Mouse (Mus musculus): Measurements from ENCODE around the gene Bard1. TPM values are rescaled to one million over a fixed set of nuclear protein-coding genes. Genes with fewer than 3 reads are reported as not detected.

Gene Bard1
- 1.5 and 1.9 TPM in 2 replicates for polyA plus RNA-seq (2016; fragmentation: Nextera tagmentation; extraction: Ambion mirVana)

DNA sequence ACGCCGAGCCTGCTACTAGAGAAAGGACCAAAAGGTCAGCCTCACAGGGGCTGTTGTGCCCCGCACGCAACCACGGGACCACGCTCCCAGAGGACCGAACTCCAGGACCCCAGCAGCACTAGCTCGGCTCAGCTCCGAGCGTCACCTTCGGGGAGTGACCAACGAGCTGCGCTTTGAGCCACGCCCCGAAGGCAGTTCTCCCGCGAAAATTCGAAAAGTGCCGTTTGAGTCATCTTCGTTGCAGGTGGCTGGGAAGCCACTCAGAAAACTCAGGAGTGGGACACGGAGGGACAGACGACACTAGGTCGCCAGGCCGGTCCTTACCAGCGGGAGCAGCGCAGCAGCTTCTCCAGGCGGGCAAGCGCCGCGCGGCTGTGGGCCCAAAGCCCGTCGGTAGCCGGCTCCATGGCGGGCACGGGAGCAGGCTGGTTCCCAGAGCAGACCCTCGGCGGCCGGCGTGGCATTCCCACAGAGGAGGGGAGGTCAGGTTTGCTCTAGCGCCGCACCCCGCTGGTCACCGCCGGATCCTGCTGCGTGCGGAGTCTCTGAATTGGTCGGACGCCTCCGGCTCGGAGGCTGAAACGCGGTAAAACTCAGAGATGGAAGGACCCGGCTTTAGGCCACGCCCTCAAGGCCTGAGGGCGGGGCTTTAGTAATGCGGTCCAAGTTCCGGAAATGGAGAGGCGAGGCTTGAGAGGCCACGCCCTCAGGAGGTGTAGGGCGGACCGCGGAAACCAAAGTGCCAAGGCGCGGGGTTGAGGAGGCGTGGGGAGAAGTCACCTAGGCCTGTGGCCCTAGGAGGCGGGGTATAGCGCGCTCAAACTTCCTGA is at the start of gene Bard1:
TSS of gene Bard1 (minus strand) at position 803 of the 830 bp plus-strand sequence.
- no peaks in the 10 kb centered on the region for H3K27me3 ChIP-seq
- peak; percentile 95 for ATAC-seq (ENCODE audit: low FRiP score)
- peaks cover 4% of the 10 kb centered on the region; the same call in 1 of the 2 replicates for H3K4me1 ChIP-seq
- peak within 1 kb of the TSS; percentile 57 for H3K27ac ChIP-seq
- peak within 1 kb of the TSS; percentile 81 for H3K4me3 ChIP-seq
- H3K4me2 ChIP-seq (replicated peaks) = peak within 1 kb of the TSS; percentile 76
- H3K9ac ChIP-seq = peak within 1 kb of the TSS; percentile 64
- H3K36me3 ChIP-seq = no peaks in the 10 kb centered on the region
- no peaks in the 10 kb centered on the region for H3K9me3 ChIP-seq (replicated peaks)
- WGBS = under 1% methylated on average over 69 of the region's 69 CpGs

DNA sequence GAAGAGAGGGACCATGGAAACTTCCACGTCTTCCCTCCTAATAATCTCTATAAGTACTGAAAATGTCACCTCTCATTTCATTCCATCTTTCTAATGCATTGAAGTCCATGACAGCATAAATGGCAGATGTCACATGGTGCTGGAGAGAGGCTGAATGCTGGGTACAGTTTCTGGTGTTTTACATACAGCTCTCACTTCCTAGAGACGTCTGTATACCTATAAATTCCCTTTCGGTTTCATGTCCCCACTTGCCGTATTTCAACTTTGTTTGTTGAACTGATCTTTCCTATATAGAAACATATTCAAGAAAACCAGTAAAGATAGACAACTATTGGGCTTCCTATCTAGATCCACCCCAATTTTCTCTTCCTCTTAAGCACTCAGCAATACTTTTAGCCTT is 24.2 kb upstream of the Bard1 start:
- Histone ChIP-seq H3K9me3 (replicated peaks) (no peaks in the 10 kb centered on the region), H3K27me3 (no peaks in the 10 kb centered on the region), H3K4me3 (no peak overlapping the region), H3K4me1 (no peaks in the 10 kb centered on the region), H3K9ac (no peak overlapping the region), H3K36me3 (no peaks in the 10 kb centered on the region), H3K4me2 (replicated peaks) (no peak overlapping the region), H3K27ac (no peak overlapping the region)
- no peak for ATAC-seq (ENCODE audit: low FRiP score)
- 90% methylated on average over 4 of the region's 4 CpGs for WGBS

DNA sequence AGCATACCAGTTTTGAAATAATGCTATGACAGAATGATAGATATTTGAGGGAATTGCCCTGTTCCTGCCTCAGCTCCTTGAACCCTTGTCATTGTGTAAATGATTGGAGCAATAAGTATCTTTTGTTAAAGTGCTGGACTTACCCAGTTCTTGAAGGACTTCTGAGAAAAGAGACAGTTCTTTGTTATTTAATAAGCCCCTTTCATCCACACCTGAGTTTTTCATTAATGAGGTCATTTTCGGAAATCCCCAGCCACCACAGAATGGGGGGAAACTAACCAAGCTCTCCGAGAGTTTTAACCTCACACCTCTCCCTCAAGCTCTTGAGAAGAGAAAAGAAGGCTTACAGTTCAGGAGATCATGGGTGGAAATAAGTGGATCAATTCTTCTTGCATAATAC is 15.6 kb upstream of the Bard1 start:
- H3K9ac ChIP-seq = no peak overlapping the region
- H3K4me3 ChIP-seq = no peak overlapping the region
- no peaks in the 10 kb centered on the region for H3K36me3 ChIP-seq
- no peaks in the 10 kb centered on the region for H3K27me3 ChIP-seq
- H3K27ac ChIP-seq = no peak overlapping the region
- ATAC-seq (ENCODE audit: low FRiP score) = no peak
- H3K4me1 ChIP-seq = no peaks in the 10 kb centered on the region
- no peak overlapping the region for H3K4me2 ChIP-seq (replicated peaks)
- WGBS = 59% methylated on average over 2 of the region's 2 CpGs
- no peaks in the 10 kb centered on the region for H3K9me3 ChIP-seq (replicated peaks)

DNA sequence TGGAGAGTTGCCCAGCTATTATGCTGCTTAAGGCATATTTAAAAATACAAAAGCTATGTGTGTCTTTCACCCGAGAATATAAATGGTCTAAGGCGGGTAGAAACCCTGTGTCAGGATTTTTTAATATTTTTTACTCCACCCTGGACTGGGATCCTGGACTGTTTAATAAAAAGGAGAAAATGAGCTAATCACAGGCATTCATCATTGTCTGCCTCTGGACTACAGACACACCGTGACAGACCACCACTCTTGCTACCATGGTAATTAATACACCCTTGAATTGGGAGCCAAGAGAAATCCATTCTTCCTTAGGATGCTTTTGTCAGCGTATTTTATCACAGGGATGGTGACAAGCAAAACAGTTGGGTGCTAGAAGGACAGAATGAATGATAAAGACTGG is 14.3 kb upstream of the Bard1 start:
- Histone ChIP-seq H3K36me3 (no peaks in the 10 kb centered on the region), H3K4me2 (replicated peaks) (no peak overlapping the region), H3K9me3 (replicated peaks) (no peaks in the 10 kb centered on the region), H3K9ac (no peak overlapping the region), H3K4me1 (no peaks in the 10 kb centered on the region), H3K4me3 (no peak overlapping the region), H3K27me3 (no peaks in the 10 kb centered on the region), H3K27ac (no peak overlapping the region)
- ATAC-seq (ENCODE audit: low FRiP score) = peak; percentile 78; the same call in 1 of the 2 replicates
- WGBS = 46% methylated on average over 4 of the region's 4 CpGs

DNA sequence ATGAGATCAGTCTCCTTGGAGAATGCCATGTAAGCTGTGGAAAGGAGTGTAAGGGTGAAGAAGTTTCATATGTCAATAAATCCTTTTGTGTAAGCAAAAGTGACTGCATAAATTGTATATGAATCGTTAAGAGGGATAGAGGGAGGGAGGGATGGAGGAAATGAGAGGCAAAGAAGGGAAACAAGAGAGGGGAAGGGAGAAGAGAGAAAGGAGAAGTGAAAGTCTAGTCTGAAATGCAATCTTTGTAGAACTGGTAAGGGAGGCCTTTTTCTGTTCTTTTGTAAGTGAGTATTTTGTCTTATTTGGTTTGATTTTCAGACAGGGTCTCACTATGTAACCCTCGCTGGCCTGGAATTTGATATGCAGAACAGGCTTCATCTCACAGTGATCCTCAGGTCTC is 12.8 kb upstream of the Bard1 start:
- no peak overlapping the region for H3K9ac ChIP-seq
- H3K36me3 ChIP-seq = no peaks in the 10 kb centered on the region
- H3K27ac ChIP-seq = no peak overlapping the region
- H3K4me2 ChIP-seq (replicated peaks) = no peak overlapping the region
- no peak overlapping the region for H3K4me3 ChIP-seq
- no peaks in the 10 kb centered on the region for H3K27me3 ChIP-seq
- 77% methylated on average over 2 of the region's 2 CpGs for whole genome bisulfite sequencing
- no peaks in the 10 kb centered on the region for H3K9me3 ChIP-seq (replicated peaks)
- ATAC-seq (ENCODE audit: low FRiP score) = no peak
- H3K4me1 ChIP-seq = no peaks in the 10 kb centered on the region

DNA sequence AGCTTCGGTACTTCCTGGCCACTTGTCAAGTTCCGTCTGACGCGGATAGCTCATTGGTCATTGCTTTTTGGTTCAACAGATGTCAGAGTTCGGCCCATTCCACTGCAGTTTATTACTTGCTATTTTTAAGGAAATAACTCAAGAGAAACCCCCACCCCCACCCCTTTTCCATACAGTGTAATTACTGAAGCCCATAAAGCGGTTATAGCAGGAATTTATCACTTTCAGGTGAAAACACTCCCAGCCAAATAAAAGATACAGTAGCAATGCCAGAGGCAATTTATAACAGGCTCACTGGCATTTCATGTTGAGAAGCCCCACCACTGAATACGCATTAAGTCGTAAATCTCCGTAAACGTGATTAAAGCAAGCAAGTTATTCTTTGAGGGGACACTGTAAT is 6.9 kb upstream of the Bard1 start:
- Histone ChIP-seq H3K4me1 (no peaks in the 10 kb centered on the region), H3K36me3 (no peaks in the 10 kb centered on the region), H3K9ac (no peak overlapping the region), H3K4me3 (no peak overlapping the region), H3K27me3 (no peaks in the 10 kb centered on the region), H3K27ac (no peak overlapping the region), H3K4me2 (replicated peaks) (no peak overlapping the region), H3K9me3 (replicated peaks) (no peaks in the 10 kb centered on the region)
- no peak for ATAC-seq (ENCODE audit: low FRiP score)
- 80% methylated on average over 10 of the region's 10 CpGs for WGBS

DNA sequence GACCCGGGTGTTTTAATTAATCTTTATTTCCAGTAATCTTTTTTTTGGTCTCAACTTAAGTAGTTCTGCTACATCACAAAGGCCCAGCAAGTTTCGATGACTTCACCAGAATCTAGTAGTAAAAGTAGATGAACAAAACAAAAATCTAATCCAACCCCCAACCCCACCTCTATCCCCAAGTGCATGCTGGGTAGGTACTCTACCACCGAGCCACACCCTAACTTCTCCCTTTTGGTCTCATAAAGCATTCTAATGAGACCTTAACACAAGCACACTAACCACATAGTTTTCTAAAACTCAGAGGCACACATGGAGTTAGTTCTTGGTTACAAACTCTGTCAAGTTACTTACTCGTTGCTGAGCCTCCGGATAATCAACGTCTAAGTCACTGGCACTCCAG is 3.2 kb upstream of the Bard1 start:
- H3K9ac ChIP-seq = no peak overlapping the region

DNA sequence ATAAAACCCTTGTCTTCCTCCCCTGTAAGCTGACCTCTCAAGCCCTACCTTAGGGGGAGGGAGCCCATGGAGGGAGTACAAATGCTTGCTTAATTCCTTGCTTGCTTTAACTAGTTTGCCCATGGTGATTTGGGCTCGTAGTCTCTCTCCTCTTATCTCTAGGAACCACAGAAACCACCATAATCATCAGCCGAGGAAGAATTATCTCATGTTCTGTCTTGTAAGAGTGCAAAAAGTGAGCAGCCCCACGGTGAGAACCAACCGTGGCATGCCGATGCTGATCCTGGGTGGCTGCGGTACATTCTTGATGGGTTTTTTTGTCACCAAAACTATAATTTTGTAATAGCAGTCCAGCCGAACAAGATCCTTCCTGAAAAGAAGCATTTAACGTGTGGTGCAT is 2.8 kb upstream of the Bard1 start:
- ATAC-seq (ENCODE audit: low FRiP score) = no peak
- H3K9ac ChIP-seq = no peak overlapping the region
- H3K4me2 ChIP-seq (replicated peaks) = no peak overlapping the region
- H3K36me3 ChIP-seq = no peaks in the 10 kb centered on the region
- WGBS = 92% methylated on average over 8 of the region's 8 CpGs
- no peaks in the 10 kb centered on the region for H3K4me1 ChIP-seq
- H3K27ac ChIP-seq = no peak overlapping the region
- no peaks in the 10 kb centered on the region for H3K27me3 ChIP-seq
- no peak overlapping the region for H3K4me3 ChIP-seq
- H3K9me3 ChIP-seq (replicated peaks) = no peaks in the 10 kb centered on the region

More for the DNA sequence above, 3.2 kb upstream of the Bard1 start:
- no peak for ATAC-seq (ENCODE audit: low FRiP score)
- H3K27ac ChIP-seq = no peak overlapping the region
- H3K4me2 ChIP-seq (replicated peaks) = no peak overlapping the region
- no peaks in the 10 kb centered on the region for H3K4me1 ChIP-seq
- no peaks in the 10 kb centered on the region for H3K9me3 ChIP-seq (replicated peaks)
- 97% methylated on average over 6 of the region's 6 CpGs for WGBS
- H3K27me3 ChIP-seq = no peaks in the 10 kb centered on the region
- no peaks in the 10 kb centered on the region for H3K36me3 ChIP-seq
- no peak overlapping the region for H3K4me3 ChIP-seq

DNA sequence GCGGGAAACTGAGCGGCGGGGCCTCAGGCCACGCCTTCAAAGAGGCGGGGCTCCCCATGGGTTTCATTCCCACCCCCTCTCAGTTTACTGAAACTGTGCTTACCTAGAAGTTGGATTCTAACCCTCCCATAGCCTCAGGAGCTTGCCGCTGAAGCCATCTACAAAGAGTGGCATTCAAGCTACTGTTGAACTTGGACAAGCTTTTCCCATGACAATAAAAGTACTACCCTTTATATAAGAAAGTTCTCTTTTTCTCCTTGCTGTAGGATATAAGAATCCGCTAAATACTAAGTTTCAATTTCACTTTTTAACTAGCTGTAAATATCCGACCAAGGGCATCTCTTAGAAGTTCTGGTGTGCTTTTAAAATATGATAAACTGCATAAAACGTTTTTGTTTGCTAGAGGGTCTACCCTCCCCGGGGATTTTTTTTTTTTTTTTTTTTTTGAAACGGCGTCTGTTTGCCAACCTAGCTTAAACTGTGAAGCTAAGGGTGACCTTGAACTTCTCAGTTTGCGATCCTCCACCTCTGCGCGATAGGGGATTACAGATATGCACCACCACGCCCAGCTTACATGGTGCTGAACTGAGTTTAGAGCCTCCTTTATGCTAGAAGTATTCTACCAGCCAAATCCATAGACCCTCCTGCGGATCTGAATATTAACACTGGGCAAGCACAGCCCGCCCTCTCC is 373 bp upstream of the Bard1 start:
- Histone ChIP-seq H3K36me3 (no peaks in the 10 kb centered on the region), H3K27me3 (no peaks in the 10 kb centered on the region), H3K27ac (no peak overlapping the region), H3K9ac (peak overlapping the region; percentile 64; the same call in 1 of the 2 replicates), H3K4me3 (peak overlapping the region; percentile 81), H3K4me1 (peaks cover 4% of the 10 kb centered on the region; the same call in 1 of the 2 replicates), H3K4me2 (replicated peaks) (peak overlapping the region; percentile 76), H3K9me3 (replicated peaks) (no peaks in the 10 kb centered on the region)
- 31% methylated on average over 18 of the region's 18 CpGs for WGBS
- ATAC-seq (ENCODE audit: low FRiP score) = no peak

DNA sequence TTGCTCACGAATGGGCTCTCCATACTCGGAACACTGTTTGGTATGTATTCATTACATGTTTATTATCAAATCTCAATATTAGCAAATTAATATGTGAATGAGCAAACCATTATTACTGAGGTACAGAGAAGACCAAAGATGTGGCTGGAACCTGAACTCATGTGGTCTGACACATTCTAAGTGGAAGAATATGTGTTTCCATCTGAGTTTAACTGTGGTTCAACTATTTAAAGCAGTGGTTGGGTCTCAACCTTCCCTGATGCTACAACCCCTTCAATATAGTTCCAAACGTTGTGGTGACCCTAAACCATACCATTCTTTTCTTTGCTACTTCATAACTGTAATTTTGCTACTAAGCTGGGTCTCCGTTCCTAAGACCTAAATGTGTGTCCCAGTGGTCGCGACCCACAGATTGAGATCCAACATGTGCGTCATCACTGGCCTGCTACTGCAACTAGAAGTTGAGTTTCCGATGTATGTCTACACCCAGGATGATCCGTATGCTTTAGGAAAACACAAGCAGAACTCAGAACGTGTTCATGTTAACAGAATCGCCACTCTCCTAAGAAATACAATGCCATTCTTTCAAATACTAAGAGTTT is 1.5 kb downstream of the Bard1 start:
- H3K27ac ChIP-seq = no peak overlapping the region
- H3K4me1 ChIP-seq = peaks cover 4% of the 10 kb centered on the region; the same call in 1 of the 2 replicates
- peak overlapping the region; percentile 3; the same call in 1 of the 2 replicates for H3K4me3 ChIP-seq
- no peaks in the 10 kb centered on the region for H3K9me3 ChIP-seq (replicated peaks)
- no peaks in the 10 kb centered on the region for H3K36me3 ChIP-seq
- H3K4me2 ChIP-seq (replicated peaks) = peak overlapping the region; percentile 38
- no peak for ATAC-seq (ENCODE audit: low FRiP score)
- H3K27me3 ChIP-seq = no peaks in the 10 kb centered on the region
- 57% methylated on average over 11 of the region's 11 CpGs for WGBS
- no peak overlapping the region for H3K9ac ChIP-seq

DNA sequence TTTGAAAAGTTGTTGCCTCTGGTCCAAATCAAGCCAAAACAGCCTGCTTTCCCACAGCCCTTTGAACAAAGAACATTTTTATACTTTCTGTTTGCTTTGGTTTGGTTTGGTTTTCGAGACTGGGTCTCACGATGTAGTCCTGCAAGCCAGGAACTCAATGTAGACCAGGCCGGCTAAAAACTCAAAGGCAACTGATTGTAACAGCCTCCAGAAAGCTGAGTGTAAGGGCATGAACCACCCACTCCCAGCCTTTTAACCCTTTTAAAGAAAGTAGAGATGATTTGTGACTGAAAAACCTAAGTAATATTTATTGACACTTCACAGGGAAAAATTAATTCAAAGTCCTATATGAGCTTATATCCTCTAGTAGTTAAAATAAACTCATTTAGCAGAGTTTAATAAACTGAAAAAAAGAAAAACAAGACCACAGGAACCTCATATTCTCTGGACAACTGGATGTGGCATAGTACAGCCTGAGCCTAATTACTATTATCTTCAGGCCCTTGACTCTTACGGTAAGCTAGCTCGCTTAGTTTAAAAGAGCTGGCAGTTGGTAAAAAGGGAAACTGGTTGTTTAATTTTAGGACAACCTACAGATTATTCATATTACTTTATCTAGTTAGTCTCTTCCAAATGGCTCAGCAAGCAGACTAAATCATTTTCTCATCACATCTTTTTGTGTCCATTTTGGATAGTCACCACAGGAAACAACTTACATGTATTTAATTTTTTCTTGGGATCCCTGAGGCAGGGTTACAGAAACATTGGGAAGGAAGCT is 2.2 kb downstream of the Bard1 start:
- Histone ChIP-seq H3K9me3 (replicated peaks) (no peaks in the 10 kb centered on the region), H3K27me3 (no peaks in the 10 kb centered on the region), H3K36me3 (no peaks in the 10 kb centered on the region), H3K4me1 (peaks cover 4% of the 10 kb centered on the region; the same call in 1 of the 2 replicates), H3K4me3 (no peak overlapping the region), H3K9ac (no peak overlapping the region), H3K27ac (no peak overlapping the region), H3K4me2 (replicated peaks) (peak overlapping the region; percentile 38; the same call in 1 of the 2 replicates)
- ATAC-seq (ENCODE audit: low FRiP score) = no peak
- WGBS = 76% methylated on average over 5 of the region's 5 CpGs

Data from hindbrain, embryonic 12.5 days (tissue).